Mouse (Mus musculus): Measurements from ENCODE around the gene Cd3e.

- TF ChIP-seq CTCF (IDR thresholded peaks at IDR 0.05) = no peak
- no peak for TF ChIP-seq POLR2A (IDR thresholded peaks at IDR 0.05; ENCODE audit: insufficient read depth, low read depth, low read length)
- no peak for TF ChIP-seq EP300 (IDR thresholded peaks at IDR 0.05; ENCODE audit: insufficient read depth, low read depth, low read length)
These were observed 30.1 kb upstream of the Cd3e start, which contains the start of gene Mpzl2 for GRCm38 (mm10) chr9:45039499-45039898.
